Comparison of ENCODE assay signal across 8 mouse cellular contexts in the genomic region with DNA sequence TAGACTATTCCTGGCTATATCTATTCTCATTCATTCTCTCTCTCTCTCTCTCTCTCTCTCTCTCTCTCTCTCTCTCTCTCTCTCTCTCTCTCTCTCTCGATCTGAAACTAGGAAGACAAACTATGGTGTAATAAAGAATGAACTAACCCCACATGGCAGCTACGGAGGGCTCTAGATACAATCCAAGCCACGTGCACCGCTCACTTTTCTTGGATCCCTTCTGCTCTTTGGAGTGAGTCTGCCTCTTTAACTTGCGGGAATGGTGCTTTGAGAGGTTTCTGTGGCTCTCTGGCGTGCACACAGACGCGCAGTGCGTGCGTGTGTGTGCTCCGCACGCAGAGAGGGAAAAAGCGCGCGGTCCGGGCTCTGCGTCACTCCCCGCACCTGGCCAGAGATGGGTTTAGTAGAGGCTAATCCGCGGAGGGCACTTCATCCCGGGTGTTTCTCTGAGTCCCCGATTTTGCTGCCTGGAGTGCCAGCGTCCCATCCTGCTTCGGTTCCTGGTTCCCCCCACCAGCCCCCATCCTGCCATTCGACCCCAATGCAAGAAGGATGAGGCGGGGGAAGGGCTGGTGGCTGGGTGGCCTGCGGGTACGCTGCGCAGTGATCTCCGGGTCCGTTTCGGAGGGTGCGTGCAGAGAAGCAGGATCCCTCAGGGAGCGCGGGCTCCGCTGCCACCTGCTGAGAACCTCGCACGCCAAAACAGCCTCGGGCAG. TPM values are rescaled to one million over a fixed set of nuclear protein-coding genes. Genes with fewer than 3 reads are reported as not detected.
DNase-seq lines count a peak whose midpoint lies in the region; ATAC-seq lines count a peak whose summit lies in the region.

No protein-coding gene starts in this region.

- H3K36me3 ChIP-seq in heart, embryonic 11.5 days (ENCODE audit: control insufficient read depth, insufficient read depth, low read length) = no peaks in the 10 kb centered on the region
- no peaks in the 10 kb centered on the region for H3K36me3 ChIP-seq in forebrain, embryonic 11.5 days (ENCODE audit: control insufficient read depth, insufficient read depth, low read length)
- H3K36me3 ChIP-seq in liver, embryonic 16.5 days (ENCODE audit: control insufficient read depth, insufficient read depth) = no peaks in the 10 kb centered on the region

- peak overlapping the region; percentile 83 for H3K4me3 ChIP-seq in heart, embryonic 11.5 days (ENCODE audit: low read depth, low read length)
- peak overlapping the region; percentile 67 for H3K4me3 ChIP-seq in forebrain, embryonic 11.5 days (ENCODE audit: low read depth, low read length)
- peak overlapping the region; percentile 76 for H3K4me3 ChIP-seq in liver, embryonic 16.5 days (ENCODE audit: low read depth, low read length)

- DNase-seq in heart, adult 11 months = no peak
- DNase-seq in MEL-GATA-1-ER (ENCODE audit: extremely low read depth, low read depth) = peak; percentile 31
- DNase-seq in forebrain, embryonic 11.5 days (ENCODE audit: low spot score) = peak; percentile 78
- DNase-seq in layer of hippocampus, adult 18-20 months (ENCODE audit: low spot score in 2 of 2) = peak; percentile 58 to 66
- DNase-seq in right cerebral cortex, adult 18-20 months = peak; percentile 69

- peaks cover 8% of the 10 kb centered on the region; the same call in 1 of the 2 replicates for H3K27me3 ChIP-seq in heart, embryonic 11.5 days (ENCODE audit: control insufficient read depth, insufficient read depth, low read length)
- H3K27me3 ChIP-seq in forebrain, embryonic 11.5 days (ENCODE audit: control insufficient read depth, insufficient read depth, low read length) = peaks cover 11% of the 10 kb centered on the region
- peaks cover 15% of the 10 kb centered on the region for H3K27me3 ChIP-seq in liver, embryonic 16.5 days (ENCODE audit: control insufficient read depth, insufficient read depth, low read depth, low read length)

- ATAC-seq in heart, embryonic 11.5 days (replicated peaks; ENCODE audit: insufficient number of reproducible peaks, low FRiP score, low TSS enrichment) = no peak; the same call in 1 of the 2 replicates
- ATAC-seq in forebrain, embryonic 11.5 days (replicated peaks; ENCODE audit: low FRiP score) = peak; percentile 65
- no peak for ATAC-seq in liver, embryonic 16.5 days (ENCODE audit: low read depth)
- no peak for ATAC-seq in megakaryocyte-erythroid progenitor cell, adult 5-6 weeks (replicated peaks; ENCODE audit: low FRiP score, low TSS enrichment, poor library complexity, severe bottlenecking)

- H3K4me2 ChIP-seq in heart, embryonic 11.5 days = peak overlapping the region; percentile 99
- H3K4me2 ChIP-seq in forebrain, embryonic 11.5 days (ENCODE audit: low read depth, low read length, severe bottlenecking) = peak overlapping the region; percentile 100
- peak overlapping the region; percentile 90 for H3K4me2 ChIP-seq in liver, embryonic 16.5 days (ENCODE audit: low read depth, low read length)

- peaks cover 37% of the 10 kb centered on the region for H3K4me1 ChIP-seq in heart, embryonic 11.5 days (ENCODE audit: control insufficient read depth, insufficient read depth, low read length)
- no peaks in the 10 kb centered on the region for H3K4me1 ChIP-seq in forebrain, embryonic 11.5 days (replicated peaks; ENCODE audit: control insufficient read depth, insufficient read depth, low read length)
- peaks cover 47% of the 10 kb centered on the region for H3K4me1 ChIP-seq in liver, embryonic 16.5 days (ENCODE audit: control insufficient read depth, low read depth, low read length)

- peak overlapping the region; percentile 75 for H3K9ac ChIP-seq in heart, embryonic 11.5 days (ENCODE audit: low read depth, low read length)
- peak overlapping the region; percentile 68 for H3K9ac ChIP-seq in forebrain, embryonic 11.5 days (ENCODE audit: low read length)
- peak overlapping the region; percentile 68 for H3K9ac ChIP-seq in liver, embryonic 16.5 days (ENCODE audit: low read depth, low read length)

- WGBS in heart, embryonic 11.5 days (ENCODE audit: insufficient replicate concordance) = under 1% methylated on average over 39 of the region's 39 CpGs
- WGBS in forebrain, embryonic 11.5 days = under 1% methylated on average over 39 of the region's 39 CpGs
- WGBS in liver, embryonic 16.5 days (ENCODE audit: insufficient replicate concordance) = under 1% methylated on average over 39 of the region's 39 CpGs

- H3K27ac ChIP-seq in heart, embryonic 11.5 days (ENCODE audit: low read depth, low read length) = no peak overlapping the region
- H3K27ac ChIP-seq in forebrain, embryonic 11.5 days (ENCODE audit: low read depth, low read length) = no peak overlapping the region
- H3K27ac ChIP-seq in liver, embryonic 16.5 days (ENCODE audit: low read length) = no peak overlapping the region

- no peaks in the 10 kb centered on the region for H3K9me3 ChIP-seq in heart, embryonic 11.5 days (replicated peaks; ENCODE audit: control insufficient read depth, low read length)
- no peaks in the 10 kb centered on the region for H3K9me3 ChIP-seq in forebrain, embryonic 11.5 days (ENCODE audit: control insufficient read depth, low read length)
- H3K9me3 ChIP-seq in liver, embryonic 16.5 days (replicated peaks; ENCODE audit: control insufficient read depth, low read length) = no peaks in the 10 kb centered on the region

RNA-seq across cellular contexts. Expression of a gene that starts 3.1 kb away (rescaled TPM):
- 36.3 and 41.5 TPM in 2 replicates for polyA plus RNA-seq in heart, embryonic 11.5 days (2014; fragmentation: Nextera tagmentation; extraction: Ambion mirVana)
- 27.9 and 31.0 TPM in 2 replicates for polyA plus RNA-seq in forebrain, embryonic 11.5 days (2014; fragmentation: Nextera tagmentation; extraction: Ambion mirVana)
- 10 to 100 TPM; 30.2 to 37.0 TPM for total RNA-seq in layer of hippocampus, adult 18-20 months (2021)
- 6.0 and 6.3 TPM in 2 replicates for polyA plus RNA-seq in liver, embryonic 16.5 days (2015; fragmentation: Nextera tagmentation; extraction: Ambion mirVana)
- total RNA-seq in megakaryocyte-erythroid progenitor cell, adult 5-6 weeks (2014; fragmentation: Nextera tagmentation) = 6.7 and 11.3 TPM in 2 replicates
- 15.8 and 15.9 TPM in 2 replicates for total RNA-seq in megakaryocyte-erythroid progenitor cell, adult 5-6 weeks (2017)
